Mouse (Mus musculus) thymus, postnatal 14 days (tissue): ENCODE results near the gene Stk25.

Experiments
- DNase-seq: peaks from one replicate; pipeline ENCODE4 v3.0.0; 2021

The Stk25 gene

DNA sequence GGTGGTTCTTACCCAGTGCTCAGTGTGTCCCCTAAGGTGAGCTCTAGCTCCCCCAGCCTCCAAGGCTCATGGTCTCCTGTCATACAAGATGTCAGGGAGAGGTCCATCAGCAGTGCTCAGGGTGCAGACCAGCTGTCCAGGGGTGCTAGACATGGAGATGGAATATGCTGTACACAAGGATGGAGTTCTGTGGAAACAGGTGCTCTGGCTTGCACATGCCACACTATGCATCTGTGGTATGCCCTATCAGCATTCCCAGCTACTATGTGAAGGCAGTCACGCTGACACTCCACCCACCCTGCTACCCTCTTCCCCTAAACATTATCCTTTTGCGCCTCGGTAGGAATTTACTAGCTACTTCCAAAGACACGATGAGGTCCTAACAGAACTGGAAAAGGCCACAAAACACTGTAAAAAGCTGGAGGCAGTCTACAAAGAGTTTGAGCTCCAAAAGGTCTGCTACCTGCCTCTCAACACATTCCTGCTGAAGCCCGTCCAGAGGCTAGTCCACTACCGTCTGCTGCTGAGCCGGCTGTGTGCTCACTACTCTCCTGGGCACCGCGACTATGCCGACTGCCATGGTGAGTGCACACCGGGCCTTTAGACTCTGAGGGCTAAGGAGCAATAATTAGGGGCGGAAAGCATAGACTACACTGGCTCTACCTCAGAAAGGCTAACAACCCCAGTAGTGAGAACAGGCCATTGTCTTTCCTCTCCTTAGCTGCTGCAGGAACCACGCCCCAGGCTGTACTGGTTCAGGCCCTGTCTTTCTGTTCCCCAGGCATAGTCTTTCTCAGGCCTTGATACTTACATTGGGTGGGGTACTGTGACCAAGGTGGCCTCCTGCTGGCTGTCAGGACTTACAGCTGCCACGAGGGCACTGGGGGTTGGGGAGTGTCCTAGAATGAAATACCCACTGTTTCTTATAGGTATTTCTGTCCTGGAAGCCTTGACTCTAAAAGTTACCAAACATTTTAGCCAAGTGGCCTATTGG lies 51.1 kb downstream of the Stk25 start:
- no peak for DNase-seq

DNA sequence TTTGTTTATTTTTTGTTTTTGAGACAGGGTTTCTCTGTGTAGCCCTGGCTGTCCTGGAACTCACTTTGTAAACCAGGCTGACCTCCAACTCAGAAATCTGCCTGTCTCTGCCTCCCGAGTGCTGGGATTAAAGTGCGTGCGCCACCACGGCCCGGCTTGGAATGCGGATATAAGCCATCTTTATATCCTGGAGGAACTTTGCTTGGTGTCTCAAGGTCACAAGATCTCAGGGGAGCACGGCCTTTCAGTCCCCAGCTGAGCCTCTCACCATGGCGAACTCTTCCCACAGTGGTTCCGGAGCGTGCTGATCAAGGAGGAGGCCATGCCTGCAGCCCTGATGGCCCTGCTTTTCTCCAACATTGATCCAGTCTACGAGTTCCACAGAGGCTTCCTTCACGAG lies 54.5 kb downstream of the Stk25 start:
- DNase-seq: no peak

DNA sequence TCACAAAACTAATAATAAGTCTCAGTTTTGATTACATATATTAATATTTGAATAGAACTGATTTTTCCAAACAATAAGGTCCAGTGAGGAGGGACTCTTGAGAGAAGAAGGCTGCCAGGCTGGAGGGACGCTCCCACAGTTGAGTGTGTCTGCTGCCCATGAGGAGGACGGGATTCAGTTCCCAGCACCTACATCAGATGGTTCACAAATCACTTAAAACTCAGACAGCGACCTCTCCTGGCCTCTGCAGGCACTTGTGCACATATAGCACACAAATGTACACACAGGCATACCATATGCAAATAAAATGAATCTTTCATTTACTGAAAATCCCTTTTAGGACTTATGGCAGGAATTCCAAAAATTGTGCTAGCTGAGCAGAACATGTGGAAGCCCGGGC lies 55.5 kb downstream of the Stk25 start:
- no peak for DNase-seq

DNA sequence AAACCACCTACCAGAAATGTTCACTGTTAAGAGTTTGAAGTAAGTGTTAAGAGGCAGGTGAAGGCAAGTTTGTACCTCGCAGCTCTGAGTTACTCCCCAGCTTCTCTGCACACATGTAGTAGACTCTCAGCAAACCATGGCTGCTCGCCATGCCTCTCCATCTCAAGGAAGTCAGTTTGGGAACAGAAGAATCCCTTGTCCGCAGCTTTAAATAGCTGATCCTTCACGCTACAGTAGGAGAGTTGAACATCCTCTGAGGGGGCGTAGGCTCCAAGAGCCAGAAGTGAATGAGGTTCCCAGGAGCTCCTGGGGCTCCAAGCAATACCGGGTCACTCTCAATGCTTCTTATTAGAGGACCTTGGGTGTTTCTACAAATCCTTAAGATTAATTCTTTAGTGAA lies 62.5 kb downstream of the Stk25 start:
- DNase-seq: no peak

DNA sequence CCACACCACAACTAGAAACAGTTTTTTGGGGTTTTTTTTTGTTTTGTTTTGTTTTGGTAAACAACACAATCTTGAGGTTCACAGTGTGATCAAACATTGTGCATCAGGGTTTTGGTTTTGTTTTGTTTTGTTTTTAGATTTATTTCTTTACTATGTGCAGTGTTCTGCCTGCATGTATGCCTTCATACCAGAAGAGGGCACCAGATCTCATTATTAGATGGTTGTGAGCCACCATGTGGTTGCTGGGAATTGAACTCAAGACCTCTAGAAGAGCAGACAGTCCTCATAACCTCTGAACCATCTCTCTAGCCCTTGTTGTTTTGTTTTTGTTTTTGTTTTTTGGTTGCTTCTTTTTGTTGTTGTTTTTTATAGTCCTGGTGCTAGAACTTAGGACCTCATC lies 64.5 kb downstream of the Stk25 start:
- no peak for DNase-seq

DNA sequence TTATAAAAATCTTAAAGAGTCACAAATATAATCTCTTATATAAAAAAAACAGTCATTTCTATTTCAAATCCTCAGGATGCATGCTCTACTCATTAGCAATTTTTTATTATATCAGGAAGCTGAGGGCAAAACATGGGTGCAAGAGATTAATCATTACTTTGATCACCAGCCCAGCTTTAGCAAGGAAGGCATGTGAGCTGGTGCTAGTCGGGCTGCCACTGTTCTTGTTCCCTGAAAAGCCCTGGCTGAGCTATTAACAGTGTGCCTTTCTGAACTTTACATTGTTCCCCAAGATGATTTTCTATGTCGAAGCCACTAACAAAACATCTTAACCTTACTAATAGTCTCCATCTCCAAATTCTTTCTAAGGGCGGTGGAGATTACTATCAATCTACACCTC lies 70.1 kb downstream of the Stk25 start:
- DNase-seq: no peak

DNA sequence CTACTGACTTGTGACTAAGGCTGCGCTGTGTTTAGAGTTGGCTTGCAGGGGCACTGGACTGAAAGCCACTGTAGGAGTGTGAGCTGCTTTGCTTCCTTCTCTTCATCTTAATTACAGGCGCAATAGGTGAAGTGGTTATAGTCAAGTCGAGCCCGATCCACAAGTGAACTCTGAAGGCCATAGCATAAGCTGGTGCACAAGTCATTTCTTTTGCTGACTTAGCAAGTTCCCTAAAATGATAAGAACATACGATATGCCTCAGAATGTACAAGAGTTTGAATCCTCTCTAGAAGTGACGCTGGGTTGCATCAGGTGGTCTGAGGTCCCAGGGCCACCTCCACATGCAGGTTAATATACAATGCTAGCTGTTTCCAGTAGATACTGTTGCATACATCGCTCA lies 76.9 kb downstream of the Stk25 start:
- no peak for DNase-seq

DNA sequence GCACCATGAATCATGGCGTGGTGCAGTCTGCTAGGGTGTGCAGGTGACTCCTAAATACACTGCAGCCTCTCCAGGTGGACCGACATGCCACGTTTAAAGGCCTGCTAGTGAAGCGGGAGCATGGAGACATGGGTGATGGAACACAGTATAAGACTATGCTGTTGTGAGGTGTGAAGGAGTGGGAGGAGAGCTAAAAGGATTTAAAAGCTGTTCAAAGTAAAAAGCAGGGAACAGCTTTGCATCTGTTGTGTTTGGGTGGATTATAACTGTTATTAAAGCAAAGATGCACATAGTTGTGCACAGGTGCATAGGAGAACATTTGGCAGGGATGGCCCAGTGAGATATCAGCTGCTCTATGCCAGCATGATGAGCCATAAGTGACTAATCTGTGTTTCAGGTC lies 80.6 kb downstream of the Stk25 start:
- DNase-seq: no peak

DNA sequence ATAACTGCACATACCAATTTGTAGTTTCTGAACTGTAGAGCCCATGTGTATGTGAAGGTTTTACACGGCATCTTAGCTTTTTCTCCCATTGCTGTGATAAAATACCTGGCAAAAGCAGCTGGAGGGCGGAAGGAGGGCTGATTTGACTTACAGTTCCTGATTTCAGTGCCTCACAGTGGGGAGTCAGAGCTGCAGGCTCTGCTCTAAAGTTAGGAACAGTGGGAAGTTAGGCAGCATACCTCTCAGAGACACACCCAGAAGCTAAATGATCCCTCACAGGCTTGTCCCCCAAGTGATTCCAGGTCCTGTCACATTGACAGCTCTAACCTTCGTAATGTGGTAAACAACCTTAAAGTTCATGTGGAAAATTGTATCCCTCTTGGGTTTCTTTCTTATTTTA lies 81.4 kb downstream of the Stk25 start:
- no peak for DNase-seq
